Mouse (Mus musculus): ENCODE results near the gene Fchsd2. TPM values are rescaled to one million over a fixed set of nuclear protein-coding genes. Genes with fewer than 3 reads are reported as not detected.
A peak's percentile ranks its signal among the peaks of the same experiment; 100 is the strongest.

Gene Fchsd2
- polyA plus RNA-seq, 1 experiment, result 21.8 TPM

DNA sequence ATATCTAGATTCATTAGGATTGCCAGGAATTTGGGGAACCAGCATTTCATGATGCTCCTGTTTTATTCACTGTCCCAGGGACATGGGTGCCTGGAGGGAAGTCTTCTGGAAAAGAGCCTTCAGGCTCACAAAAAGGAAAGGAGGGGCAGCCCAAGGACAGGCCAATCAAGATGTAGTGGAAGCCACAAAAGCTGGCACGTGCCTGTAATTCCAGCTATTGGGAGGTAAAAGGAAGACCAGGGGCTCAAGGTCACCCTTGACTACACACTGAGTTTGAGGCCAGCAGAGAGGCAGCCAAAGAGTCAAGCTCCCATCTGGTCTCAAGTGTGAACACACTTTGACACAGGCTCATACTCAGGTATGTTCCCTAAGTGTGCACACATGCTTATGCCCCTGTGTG is 202.8 kb downstream of the Fchsd2 start:
- no peak overlapping the region for H3K4me3 ChIP-seq (ENCODE audit: insufficient read depth, low read length)
- no peak for TF ChIP-seq POLR2A (IDR thresholded peaks at IDR 0.05; ENCODE audit: extremely low read depth, insufficient read depth, low read length)
- no peak for TF ChIP-seq CTCF (IDR thresholded peaks at IDR 0.05; ENCODE audit: extremely low read depth, insufficient read depth, low read length)
- no peak overlapping the region for H3K27ac ChIP-seq (ENCODE audit: insufficient read depth, low read length)
- H3K4me1 ChIP-seq (ENCODE audit: control insufficient read depth, insufficient read depth, low read length), result peaks cover 3% of the 10 kb centered on the region; the same call in 1 of the 2 replicates

DNA sequence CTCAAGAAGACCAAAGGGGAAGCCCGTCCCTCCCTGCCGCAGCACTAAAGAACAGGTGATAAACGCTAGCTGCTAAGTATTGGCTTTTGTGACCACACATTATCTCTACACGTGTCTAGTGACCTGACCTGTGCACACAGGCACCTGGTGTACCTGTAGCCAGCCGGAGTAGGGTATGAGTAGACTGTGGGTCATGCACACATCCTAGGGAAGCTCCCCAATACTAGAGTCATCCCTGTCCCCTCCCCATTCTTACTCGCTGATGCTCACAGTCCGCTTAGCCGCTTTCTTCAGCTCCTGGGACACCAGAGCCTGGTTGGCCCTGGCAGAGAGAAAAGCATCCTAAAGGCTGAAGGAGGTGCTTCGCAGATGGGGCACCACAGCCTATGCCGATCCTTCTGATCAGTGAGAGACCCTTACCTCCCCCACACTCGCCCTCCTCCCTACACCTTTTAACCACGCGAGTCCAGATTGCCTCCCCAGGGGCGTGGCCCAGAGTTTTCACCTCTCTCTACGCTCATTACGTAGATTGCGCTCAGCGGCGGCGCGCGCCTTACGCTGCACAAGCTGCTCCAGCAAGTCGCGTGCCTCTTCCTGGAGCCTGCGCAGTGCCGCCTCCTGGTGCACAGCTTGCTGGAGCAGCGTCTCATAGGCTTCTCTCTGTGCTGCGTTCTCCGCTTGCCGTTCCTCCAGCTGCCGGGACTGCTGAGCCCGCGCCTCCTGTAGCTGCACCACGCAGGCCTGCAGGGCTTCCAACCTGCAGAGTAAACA is 203.8 kb downstream of the Fchsd2 start:
- Histone ChIP-seq H3K4me1 (ENCODE audit: control insufficient read depth, insufficient read depth, low read length) (peaks cover 3% of the 10 kb centered on the region; the same call in 1 of the 2 replicates), H3K27ac (ENCODE audit: insufficient read depth, low read length) (peak overlapping the region; percentile 5; the same call in 1 of the 2 replicates), H3K4me3 (ENCODE audit: insufficient read depth, low read length) (peak overlapping the region; percentile 27)
- TF ChIP-seq POLR2A (IDR thresholded peaks at IDR 0.05; ENCODE audit: extremely low read depth, insufficient read depth, low read length) (peak; percentile 86), CTCF (IDR thresholded peaks at IDR 0.05; ENCODE audit: extremely low read depth, insufficient read depth, low read length) (no peak)

GRCm38 (mm10) chr7:101297023-101297405 is 204.4 kb downstream of the Fchsd2 start:
- TF ChIP-seq CTCF (IDR thresholded peaks at IDR 0.05; ENCODE audit: extremely low read depth, insufficient read depth, low read length), result no peak
- TF ChIP-seq POLR2A (IDR thresholded peaks at IDR 0.05; ENCODE audit: extremely low read depth, insufficient read depth, low read length), result no peak
- peak overlapping the region; percentile 27 for H3K4me3 ChIP-seq (ENCODE audit: insufficient read depth, low read length)
- H3K4me1 ChIP-seq (ENCODE audit: control insufficient read depth, insufficient read depth, low read length), result peaks cover 3% of the 10 kb centered on the region; the same call in 1 of the 2 replicates
- H3K27ac ChIP-seq (ENCODE audit: insufficient read depth, low read length), result peak overlapping the region; percentile 5; the same call in 1 of the 2 replicates

DNA sequence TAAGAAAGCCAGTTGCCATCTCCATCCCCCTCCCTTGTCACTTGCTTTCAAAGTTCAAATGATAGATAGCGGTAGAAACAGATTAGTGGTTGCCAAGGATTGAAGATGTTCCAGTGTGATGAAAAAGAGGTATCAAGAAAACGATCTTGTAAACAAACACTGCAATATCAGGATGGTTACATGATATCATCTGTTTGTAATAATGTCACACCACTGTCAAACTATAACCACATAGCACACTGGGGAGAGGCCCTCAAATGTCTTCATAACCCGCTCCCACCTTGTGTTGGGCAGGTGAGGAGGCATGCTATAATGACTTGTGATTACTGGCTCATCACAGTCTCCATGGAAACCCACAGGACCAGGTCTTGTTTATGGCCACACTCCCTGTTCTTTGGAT is 205.7 kb downstream of the Fchsd2 start:
- Histone ChIP-seq H3K27ac (ENCODE audit: insufficient read depth, low read length) (no peak overlapping the region), H3K4me1 (ENCODE audit: control insufficient read depth, insufficient read depth, low read length) (peaks cover 3% of the 10 kb centered on the region; the same call in 1 of the 2 replicates), H3K4me3 (ENCODE audit: insufficient read depth, low read length) (no peak overlapping the region)
- TF ChIP-seq CTCF (IDR thresholded peaks at IDR 0.05; ENCODE audit: extremely low read depth, insufficient read depth, low read length), result no peak

DNA sequence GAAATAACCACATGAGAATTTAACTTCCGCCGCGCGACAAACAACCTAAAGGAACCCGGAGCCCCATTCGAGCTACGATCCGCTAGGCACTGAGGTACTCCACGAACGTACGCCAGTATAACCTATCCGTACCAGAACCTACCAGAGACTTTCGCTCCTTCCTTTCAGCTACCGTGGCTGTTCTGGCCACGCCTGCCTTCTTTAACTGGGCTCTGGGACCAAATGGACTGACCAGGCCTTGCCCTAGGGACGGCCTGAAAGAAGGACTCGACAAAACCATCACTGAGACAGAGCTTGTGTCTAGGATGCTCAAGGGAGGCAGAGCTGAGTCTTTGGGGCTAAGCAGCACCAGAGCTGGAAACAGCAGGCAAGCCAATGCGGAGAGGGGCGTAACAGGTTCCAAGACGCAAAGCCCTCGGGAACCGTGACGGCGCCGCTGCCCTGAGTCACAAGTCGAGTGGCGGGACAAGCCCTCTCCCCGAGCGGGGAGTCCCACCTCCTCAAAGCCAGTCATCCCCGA is 208.8 kb downstream of the Fchsd2 start:
- H3K27ac ChIP-seq (ENCODE audit: insufficient read depth, low read length), result peak overlapping the region; percentile 83
- TF ChIP-seq CTCF (IDR thresholded peaks at IDR 0.05; ENCODE audit: extremely low read depth, insufficient read depth, low read length), result no peak
- no peak for TF ChIP-seq POLR2A (IDR thresholded peaks at IDR 0.05; ENCODE audit: extremely low read depth, insufficient read depth, low read length)
- H3K4me1 ChIP-seq (ENCODE audit: control insufficient read depth, insufficient read depth, low read length), result peaks cover 3% of the 10 kb centered on the region; the same call in 1 of the 2 replicates
- peak overlapping the region; percentile 80 for H3K4me3 ChIP-seq (ENCODE audit: insufficient read depth, low read length)

- Histone ChIP-seq H3K4me3 (ENCODE audit: insufficient read depth, low read length) (peak within 1 kb of the TSS; percentile 80), H3K27ac (ENCODE audit: insufficient read depth, low read length) (peak within 1 kb of the TSS; percentile 83), H3K4me1 (ENCODE audit: control insufficient read depth, insufficient read depth, low read length) (peaks cover 2% of the 10 kb centered on the region; the same call in 1 of the 2 replicates)
- no peak for TF ChIP-seq CTCF (IDR thresholded peaks at IDR 0.05; ENCODE audit: extremely low read depth, insufficient read depth, low read length)
- peak; percentile 21; the same call in 1 of the 2 replicates for TF ChIP-seq POLR2A (IDR thresholded peaks at IDR 0.05; ENCODE audit: extremely low read depth, insufficient read depth, low read length)
Measured at GRCm38 (mm10) chr7:101301881-101302456, 209.3 kb downstream of the Fchsd2 start, which contains the start of gene Atg16l2. Gene Atg16l2, minus strand, starts transcription at chr7:101302251.

GRCm38 (mm10) chr7:101302691-101303090 is 210.0 kb downstream of the Fchsd2 start:
- Histone ChIP-seq H3K4me3 (ENCODE audit: insufficient read depth, low read length) (peak overlapping the region; percentile 80; the same call in 1 of the 2 replicates), H3K27ac (ENCODE audit: insufficient read depth, low read length) (no peak overlapping the region), H3K4me1 (ENCODE audit: control insufficient read depth, insufficient read depth, low read length) (no peaks in the 10 kb centered on the region)
- TF ChIP-seq POLR2A (IDR thresholded peaks at IDR 0.05; ENCODE audit: extremely low read depth, insufficient read depth, low read length) (no peak), CTCF (IDR thresholded peaks at IDR 0.05; ENCODE audit: extremely low read depth, insufficient read depth, low read length) (no peak)

DNA sequence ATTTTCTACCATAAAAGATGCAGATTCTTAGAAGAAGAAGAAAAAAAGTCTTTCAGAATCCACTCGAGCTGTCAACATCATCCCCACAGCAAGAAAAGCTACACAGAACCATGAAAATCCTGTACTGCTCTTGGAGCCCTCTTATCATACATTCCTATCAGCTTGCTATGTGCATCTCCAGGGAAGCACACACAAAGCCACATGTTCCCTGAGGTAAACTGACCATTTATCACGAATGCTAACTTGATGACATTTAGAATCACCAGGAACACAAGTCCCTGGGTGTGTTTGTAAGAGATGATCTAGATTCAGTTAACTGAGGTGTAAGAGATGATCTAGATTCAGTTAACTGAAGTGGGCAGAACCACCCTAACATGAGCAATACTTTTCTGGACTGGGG is 214.2 kb downstream of the Fchsd2 start:
- no peak overlapping the region for H3K4me3 ChIP-seq (ENCODE audit: insufficient read depth, low read length)
- H3K27ac ChIP-seq (ENCODE audit: insufficient read depth, low read length), result no peak overlapping the region
- no peaks in the 10 kb centered on the region for H3K4me1 ChIP-seq (ENCODE audit: control insufficient read depth, insufficient read depth, low read length)
- TF ChIP-seq CTCF (IDR thresholded peaks at IDR 0.05; ENCODE audit: extremely low read depth, insufficient read depth, low read length) (no peak), POLR2A (IDR thresholded peaks at IDR 0.05; ENCODE audit: extremely low read depth, insufficient read depth, low read length) (no peak)

DNA sequence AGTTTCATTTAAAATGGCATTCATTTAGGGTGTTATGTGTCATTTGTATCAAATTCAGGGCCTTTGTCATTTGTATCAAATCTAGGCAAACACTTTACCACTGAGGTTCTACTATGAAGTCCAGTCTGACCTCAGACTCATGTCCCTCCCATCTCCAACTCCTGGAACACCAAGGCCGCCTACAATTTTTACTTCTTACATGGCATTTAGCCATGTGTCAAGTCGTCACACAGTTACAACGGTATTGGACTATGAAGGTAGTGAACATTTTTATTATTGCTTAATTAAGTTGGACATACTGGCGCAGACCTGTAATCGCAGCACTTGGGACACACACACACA is 217.3 kb downstream of the Fchsd2 start:
- peaks cover 6% of the 10 kb centered on the region for H3K4me1 ChIP-seq (ENCODE audit: control insufficient read depth, insufficient read depth, low read length)
- peak overlapping the region; percentile 94; the same call in 1 of the 2 replicates for H3K27ac ChIP-seq (ENCODE audit: insufficient read depth, low read length)
- H3K4me3 ChIP-seq (ENCODE audit: insufficient read depth, low read length), result peak overlapping the region; percentile 54
- TF ChIP-seq POLR2A (IDR thresholded peaks at IDR 0.05; ENCODE audit: extremely low read depth, insufficient read depth, low read length), result no peak
- TF ChIP-seq CTCF (IDR thresholded peaks at IDR 0.05; ENCODE audit: extremely low read depth, insufficient read depth, low read length), result no peak
